Mouse (Mus musculus) gastrocnemius, adult 8-10 months (tissue): ENCODE measurements around the gene Pcbp2. TPM values are rescaled to one million over a fixed set of nuclear protein-coding genes. Genes with fewer than 3 reads are reported as not detected.

Source experiments
- DNase-seq, 2 experiments: peaks; one replicate each; pipeline ENCODE4 v3.0.0; 2022; ENCODE audit warnings: low spot score in 2 of 2
- total RNA-seq, 4 experiments: library from RNA; stranded (reverse); gene quantifications; 2 replicates each; pipeline ENCODE4 v1.2.4; 2022

The Pcbp2 gene
- total RNA-seq, 4 experiments from 2014 or later: 379 to 451 (median 385) TPM

GRCm38 (mm10) chr15:102526111-102527002, 56.0 kb downstream of the Pcbp2 start:
- DNase-seq: no peak

GRCm38 (mm10) chr15:102527936-102528335, 57.6 kb downstream of the Pcbp2 start:
- no peak for DNase-seq

GRCm38 (mm10) chr15:102528396-102528795, 58.1 kb downstream of the Pcbp2 start:
- DNase-seq: no peak

GRCm38 (mm10) chr15:102530566-102530965, 60.2 kb downstream of the Pcbp2 start:
- no peak for DNase-seq

GRCm38 (mm10) chr15:102531586-102531985, 61.2 kb downstream of the Pcbp2 start:
- no peak for DNase-seq

- no peak for DNase-seq
Measured at GRCm38 (mm10) chr15:102532106-102532900, 62.0 kb downstream of the Pcbp2 start.

- no peak for DNase-seq
Measured at GRCm38 (mm10) chr15:102533926-102534325, 63.6 kb downstream of the Pcbp2 start.

GRCm38 (mm10) chr15:102544801-102545200, 74.5 kb downstream of the Pcbp2 start:
- DNase-seq: no peak

GRCm38 (mm10) chr15:102546246-102546645, 75.9 kb downstream of the Pcbp2 start:
- DNase-seq: no peak

GRCm38 (mm10) chr15:102546677-102547427, 76.5 kb downstream of the Pcbp2 start:
- peak; percentile 24 to 27 for DNase-seq

- DNase-seq: no peak
Measured at GRCm38 (mm10) chr15:102547478-102547877, 77.1 kb downstream of the Pcbp2 start.

Other genes starting within 250 kb of the Pcbp2 start
- 1 to 10 TPM in 2 of 4 experiments, under 1 TPM in 2; 0.34 to 1.8 (median 1.0) TPM for gene Itgb7, start 238.6 kb upstream of the Pcbp2 start, total RNA-seq
- gene Rarg, start 213.0 kb upstream of the Pcbp2 start, total RNA-seq: 1 to 10 TPM; 4.4 to 9.8 (median 8.4) TPM
- gene Gm9918, start 200.0 kb upstream of the Pcbp2 start, total RNA-seq: not detected
- 10 to 100 TPM; 14.9 to 17.3 (median 15.7) TPM for gene Mfsd5, start 191.1 kb upstream of the Pcbp2 start, total RNA-seq
- gene Espl1, start 174.3 kb upstream of the Pcbp2 start, total RNA-seq: under 1 TPM in 3 of 4 experiments, not detected in 1; 0.07 to 0.58 (median 0.21) TPM
- gene Pfdn5, start 144.4 kb upstream of the Pcbp2 start, total RNA-seq: 100 to 1,000 TPM; 260 to 281 (median 273) TPM
- 10 to 100 TPM; 17.5 to 21.6 (median 18.9) TPM for gene Myg1, start 138.8 kb upstream of the Pcbp2 start, total RNA-seq
- gene Aaas, start 119.8 kb upstream of the Pcbp2 start, total RNA-seq: 1 to 10 TPM; 5.3 to 7.5 (median 6.8) TPM
- gene Sp7, start 103.4 kb upstream of the Pcbp2 start, total RNA-seq: not detected
- gene Sp1, start 64.4 kb upstream of the Pcbp2 start, total RNA-seq: 10 to 100 TPM; 17.9 to 22.2 (median 20.5) TPM
- gene Amhr2, start 25.2 kb upstream of the Pcbp2 start, total RNA-seq: 10 to 100 TPM in 3 of 4 experiments, 1 to 10 TPM in 1; 9.9 to 14.2 (median 11.7) TPM
- 10 to 100 TPM; 16.4 to 22.3 (median 20.2) TPM for gene Prr13, start 11.5 kb upstream of the Pcbp2 start, total RNA-seq
- gene Gm10337, start 33.2 kb downstream of the Pcbp2 start, total RNA-seq: not detected
- gene Map3k12, start 46.5 kb downstream of the Pcbp2 start, total RNA-seq: 1 to 10 TPM in 3 of 4 experiments, under 1 TPM in 1; 0.68 to 1.9 (median 1.5) TPM
- gene Tarbp2, start 47.7 kb downstream of the Pcbp2 start, total RNA-seq: 10 to 100 TPM; 29.0 to 40.3 (median 35.2) TPM
- 1 to 10 TPM in 2 of 4 experiments, under 1 TPM in 2; 0.82 to 1.5 (median 1.1) TPM for gene Npff, start 54.4 kb downstream of the Pcbp2 start, total RNA-seq
- gene Gm28047, start 154.5 kb downstream of the Pcbp2 start, total RNA-seq: 1 to 10 TPM in 3 of 4 experiments, not detected in 1; 1.1 to 1.8 (median 1.8) TPM
- 10 to 100 TPM; 42.4 to 57.5 (median 51.7) TPM for gene Atf7, start 154.9 kb downstream of the Pcbp2 start, total RNA-seq
- gene Atp5g2, start 201.8 kb downstream of the Pcbp2 start, total RNA-seq: 10 to 100 TPM; 12.4 to 33.5 (median 21.7) TPM